Mouse (Mus musculus) lung, adult 2 months (tissue): ENCODE measurements around the gene Lamc3.

Source experiments
- CTCF ChIP-seq: fragments of 200-500 bp; IDR thresholded peaks from 2 replicates; pipeline ENCODE4 v1.5.1; 2011; ENCODE audit warnings: mild to moderate bottlenecking, low read length, control low read depth; ENCODE audit not compliant: insufficient read depth
- POLR2A ChIP-seq: fragments of 200-500 bp; IDR thresholded peaks from 2 replicates; pipeline ENCODE4 v1.6.1; 2011; ENCODE audit warnings: low read depth, mild to moderate bottlenecking, control low read depth, low read length, borderline replicate concordance; ENCODE audit errors: extremely low read depth

GRCm38 (mm10) chr2:31961791-31962222 is 74.7 kb downstream of the Lamc3 start:
- TF ChIP-seq CTCF (no peak), POLR2A (no peak)
